Mouse (Mus musculus) liver, adult 2 months (tissue): ENCODE measurements around the gene Lhfpl2.

Source experiments
- CTCF ChIP-seq: fragments of 200-500 bp; IDR thresholded peaks from 2 replicates; pipeline ENCODE4 v1.5.1; 2011; ENCODE audit warnings: low read depth, low read length, control low read depth
- POLR2A ChIP-seq: fragments of 200-500 bp; IDR thresholded peaks from 2 replicates; pipeline ENCODE4 v1.6.1; 2011; ENCODE audit warnings: low read length, control low read depth; ENCODE audit not compliant: insufficient read depth; ENCODE audit errors: extremely low read depth

GRCm38 (mm10) chr13:94155657-94156429 lies 98.2 kb downstream of the Lhfpl2 start:
- TF ChIP-seq CTCF (no peak), POLR2A (no peak)
